Mouse (Mus musculus) thymus, adult 2 months (tissue): ENCODE measurements at regions not wholly inside any gene's neighbourhood (a gene's known extent, or its start where the extent isn't known, plus 50 kb on each side); places are given as distances from the start of the nearest gene placed in this dataset.

Experiments
- CTCF ChIP-seq: fragments of 200-500 bp; IDR thresholded peaks from 2 replicates; pipeline ENCODE4 v1.5.1; 2012; ENCODE audit warnings: mild to moderate bottlenecking, control low read depth, low read length, moderate library complexity, borderline replicate concordance; ENCODE audit not compliant: control insufficient read depth, poor library complexity, insufficient read depth; ENCODE audit errors: extremely low read depth
- POLR2A ChIP-seq: fragments of 200-500 bp; IDR thresholded peaks from 2 replicates; pipeline ENCODE4 v1.6.1; 2012; ENCODE audit warnings: mild to moderate bottlenecking, low read length, control low read depth, moderate library complexity; ENCODE audit not compliant: control insufficient read depth, poor library complexity, insufficient read depth; ENCODE audit errors: extremely low read depth

DNA sequence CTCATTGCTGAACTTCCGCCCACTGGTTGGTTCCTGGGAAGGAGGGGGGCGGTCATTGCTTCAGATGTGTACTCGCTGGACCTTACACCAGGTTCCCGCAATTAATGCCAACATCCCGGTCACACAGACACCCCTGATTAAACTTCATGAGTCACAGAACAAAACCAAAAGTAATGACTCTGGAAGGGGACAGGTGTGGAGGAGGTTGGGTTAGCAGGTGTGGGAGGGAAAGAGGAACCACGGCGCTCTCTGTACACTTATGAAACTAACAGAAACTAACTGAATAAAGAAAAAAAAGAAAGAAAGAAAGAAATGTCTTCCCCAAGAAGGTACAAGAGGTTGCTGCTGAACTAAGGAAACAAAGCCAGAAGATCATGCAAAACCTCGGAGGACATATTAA lies 387.3 kb upstream of the Pkdcc start:
- TF ChIP-seq CTCF: no peak
- TF ChIP-seq POLR2A: no peak
